Mouse (Mus musculus) heart, adult 9 months (tissue): ENCODE results near the gene Dtymk.

ENCODE experiments used
- DNase-seq, 2 experiments: peaks; one replicate each; pipeline ENCODE4 v3.0.0; 2022; ENCODE audit warnings: low spot score in 2 of 2

The Dtymk gene

GRCm38 (mm10) chr1:93748539-93748938 is 53.2 kb downstream of the Dtymk start:
- no peak for DNase-seq

GRCm38 (mm10) chr1:93746179-93746578 is 55.6 kb downstream of the Dtymk start:
- DNase-seq: no peak

GRCm38 (mm10) chr1:93742910-93743309 is 58.8 kb downstream of the Dtymk start:
- no peak for DNase-seq
